Mouse (Mus musculus): ENCODE data around the gene Med13l. TPM values are rescaled to one million over a fixed set of nuclear protein-coding genes. Genes with fewer than 3 reads are reported as not detected.

Med13l gene
- total and polyA plus RNA-seq, 2 experiments from 2014 or later, result 10.5 to 29.5 TPM

- ATAC-seq (ENCODE audit: low FRiP score) (no peak), DNase-seq (ENCODE audit: low spot score) (no peak)
- no peak overlapping the region for H3K27ac ChIP-seq (ENCODE audit: low read depth, low read length)
- no peaks in the 10 kb centered on the region for H3K36me3 ChIP-seq (ENCODE audit: insufficient read depth, low read length)
- H3K9ac ChIP-seq (replicated peaks; ENCODE audit: low read length, poor library complexity, severe bottlenecking), result no peak overlapping the region
- H3K4me3 ChIP-seq (ENCODE audit: low read depth, low read length), result no peak overlapping the region
- H3K9me3 ChIP-seq (ENCODE audit: low read length), result no peaks in the 10 kb centered on the region
- H3K27me3 ChIP-seq (ENCODE audit: insufficient read depth, low read length), result no peaks in the 10 kb centered on the region
- TF ChIP-seq CTCF (IDR thresholded peaks at IDR 0.05), result no peak
- 88% methylated on average over 13 of the region's 13 CpGs for WGBS
- H3K4me1 ChIP-seq (ENCODE audit: insufficient read depth, low read length), result no peaks in the 10 kb centered on the region
- H3K4me2 ChIP-seq (ENCODE audit: low read depth, low read length, poor library complexity, severe bottlenecking), result no peak overlapping the region
These were observed 34.0 kb upstream of the Med13l start for GRCm38 (mm10) chr5:118526504-118526903.

GRCm38 (mm10) chr5:118529241-118529640 lies 31.2 kb upstream of the Med13l start:
- ATAC-seq (ENCODE audit: low FRiP score) (no peak), DNase-seq (ENCODE audit: low spot score) (no peak)
- TF ChIP-seq CTCF (IDR thresholded peaks at IDR 0.05), result no peak

DNA sequence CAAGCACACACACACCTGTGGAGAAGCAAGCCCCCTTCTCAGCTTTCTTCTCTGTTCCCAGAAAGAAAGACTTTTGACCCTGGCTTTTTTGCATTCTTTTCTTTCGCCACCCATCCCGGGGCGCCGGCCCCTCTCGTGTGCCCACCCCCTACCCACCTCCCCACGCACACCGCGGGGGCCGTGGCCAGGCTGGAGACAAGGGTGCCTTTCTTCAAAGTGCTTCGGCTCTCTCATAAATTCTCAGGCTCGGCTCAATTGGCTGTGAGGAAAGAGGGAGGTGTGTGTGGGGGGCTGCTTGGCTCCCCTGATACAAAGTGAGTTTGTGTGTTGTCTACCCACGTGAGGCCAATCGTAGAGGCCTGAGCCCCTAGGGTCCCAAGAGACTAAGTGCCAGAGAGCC lies 28.4 kb upstream of the Med13l start:
- 18% methylated on average over 13 of the region's 13 CpGs for WGBS

More at GRCm38 (mm10) chr5:118529241-118529640, 31.2 kb upstream of the Med13l start:
- no peak overlapping the region for H3K4me2 ChIP-seq (ENCODE audit: low read depth, low read length, poor library complexity, severe bottlenecking)
- no peaks in the 10 kb centered on the region for H3K9me3 ChIP-seq (ENCODE audit: low read length)
- no peaks in the 10 kb centered on the region for H3K36me3 ChIP-seq (ENCODE audit: insufficient read depth, low read length)
- no peak overlapping the region for H3K9ac ChIP-seq (replicated peaks; ENCODE audit: low read length, poor library complexity, severe bottlenecking)
- no peak overlapping the region for H3K27ac ChIP-seq (ENCODE audit: low read depth, low read length)
- H3K4me3 ChIP-seq (ENCODE audit: low read depth, low read length), result no peak overlapping the region
- no peaks in the 10 kb centered on the region for H3K4me1 ChIP-seq (ENCODE audit: insufficient read depth, low read length)
- H3K27me3 ChIP-seq (ENCODE audit: insufficient read depth, low read length), result no peaks in the 10 kb centered on the region
- WGBS, result 15% methylated on average over 7 of the region's 7 CpGs

GRCm38 (mm10) chr5:118532659-118533058 lies 27.8 kb upstream of the Med13l start:
- Histone ChIP-seq H3K4me3 (ENCODE audit: low read depth, low read length) (no peak overlapping the region), H3K9ac (replicated peaks; ENCODE audit: low read length, poor library complexity, severe bottlenecking) (no peak overlapping the region), H3K36me3 (ENCODE audit: insufficient read depth, low read length) (no peaks in the 10 kb centered on the region), H3K9me3 (ENCODE audit: low read length) (no peaks in the 10 kb centered on the region), H3K4me2 (ENCODE audit: low read depth, low read length, poor library complexity, severe bottlenecking) (no peak overlapping the region), H3K27me3 (ENCODE audit: insufficient read depth, low read length) (no peaks in the 10 kb centered on the region), H3K4me1 (ENCODE audit: insufficient read depth, low read length) (no peaks in the 10 kb centered on the region), H3K27ac (ENCODE audit: low read depth, low read length) (no peak overlapping the region)
- TF ChIP-seq CTCF (IDR thresholded peaks at IDR 0.05), result no peak
- DNase-seq (ENCODE audit: low spot score) (no peak), ATAC-seq (ENCODE audit: low FRiP score) (no peak)
- 58% methylated on average over 13 of the region's 15 CpGs for WGBS

More for the DNA sequence above, 28.4 kb upstream of the Med13l start:
- no peak for DNase-seq (ENCODE audit: low spot score)
- no peaks in the 10 kb centered on the region for H3K27me3 ChIP-seq (ENCODE audit: insufficient read depth, low read length)
- H3K4me1 ChIP-seq (ENCODE audit: insufficient read depth, low read length), result no peaks in the 10 kb centered on the region
- H3K4me3 ChIP-seq (ENCODE audit: low read depth, low read length), result no peak overlapping the region
- no peak for TF ChIP-seq CTCF (IDR thresholded peaks at IDR 0.05)
- H3K27ac ChIP-seq (ENCODE audit: low read depth, low read length), result no peak overlapping the region
- H3K9ac ChIP-seq (replicated peaks; ENCODE audit: low read length, poor library complexity, severe bottlenecking), result no peak overlapping the region
- no peaks in the 10 kb centered on the region for H3K36me3 ChIP-seq (ENCODE audit: insufficient read depth, low read length)
- H3K9me3 ChIP-seq (ENCODE audit: low read length), result no peaks in the 10 kb centered on the region
- ATAC-seq (ENCODE audit: low FRiP score), result no peak
- no peak overlapping the region for H3K4me2 ChIP-seq (ENCODE audit: low read depth, low read length, poor library complexity, severe bottlenecking)

DNA sequence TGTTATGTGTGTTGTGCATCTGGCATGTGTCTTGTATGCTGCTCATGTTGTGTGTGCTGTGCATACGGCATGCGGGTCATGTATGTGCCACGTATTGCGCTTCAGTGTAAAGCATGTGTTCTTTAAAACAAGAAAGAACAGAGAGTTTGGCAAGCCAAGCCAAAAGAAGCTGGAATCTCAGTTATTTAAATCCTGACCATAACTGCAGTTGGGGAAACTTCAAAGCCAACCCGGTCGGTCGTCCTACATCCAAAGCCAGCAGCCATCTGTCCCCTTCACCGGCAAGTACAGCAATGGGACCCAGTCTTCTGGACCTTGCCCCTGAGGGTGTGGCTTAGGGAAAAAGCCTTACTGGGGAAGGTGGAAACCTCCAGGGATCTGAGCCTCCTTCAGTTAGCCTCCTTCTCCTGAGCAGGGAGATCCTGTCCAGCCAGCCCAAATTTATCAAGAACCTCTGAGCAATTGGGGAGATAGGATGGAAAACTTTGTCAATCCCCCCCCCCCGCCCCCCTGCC lies 26.0 kb upstream of the Med13l start:
- TF ChIP-seq CTCF (IDR thresholded peaks at IDR 0.05), result no peak
- Histone ChIP-seq H3K36me3 (ENCODE audit: insufficient read depth, low read length) (no peaks in the 10 kb centered on the region), H3K27me3 (ENCODE audit: insufficient read depth, low read length) (no peaks in the 10 kb centered on the region), H3K9me3 (ENCODE audit: low read length) (no peaks in the 10 kb centered on the region), H3K4me2 (ENCODE audit: low read depth, low read length, poor library complexity, severe bottlenecking) (no peak overlapping the region), H3K9ac (replicated peaks; ENCODE audit: low read length, poor library complexity, severe bottlenecking) (no peak overlapping the region), H3K27ac (ENCODE audit: low read depth, low read length) (no peak overlapping the region), H3K4me3 (ENCODE audit: low read depth, low read length) (no peak overlapping the region), H3K4me1 (ENCODE audit: insufficient read depth, low read length) (no peaks in the 10 kb centered on the region)
- WGBS, result 70% methylated on average over 9 of the region's 9 CpGs
- DNase-seq (ENCODE audit: low spot score) (no peak), ATAC-seq (ENCODE audit: low FRiP score) (no peak)

- no peak overlapping the region for H3K27ac ChIP-seq (ENCODE audit: low read depth, low read length)
- no peak overlapping the region for H3K4me2 ChIP-seq (ENCODE audit: low read depth, low read length, poor library complexity, severe bottlenecking)
- no peaks in the 10 kb centered on the region for H3K9me3 ChIP-seq (ENCODE audit: low read length)
- no peak for ATAC-seq (ENCODE audit: low FRiP score)
- no peak overlapping the region for H3K4me3 ChIP-seq (ENCODE audit: low read depth, low read length)
- no peaks in the 10 kb centered on the region for H3K36me3 ChIP-seq (ENCODE audit: insufficient read depth, low read length)
- no peaks in the 10 kb centered on the region for H3K4me1 ChIP-seq (ENCODE audit: insufficient read depth, low read length)
- DNase-seq (ENCODE audit: low spot score), result no peak
- TF ChIP-seq CTCF (IDR thresholded peaks at IDR 0.05), result no peak
- 53% methylated on average over 8 of the region's 8 CpGs for WGBS
- no peaks in the 10 kb centered on the region for H3K27me3 ChIP-seq (ENCODE audit: insufficient read depth, low read length)
- no peak overlapping the region for H3K9ac ChIP-seq (replicated peaks; ENCODE audit: low read length, poor library complexity, severe bottlenecking)
These were observed 25.3 kb upstream of the Med13l start for GRCm38 (mm10) chr5:118535130-118535529.

Measured in midbrain, postnatal 0 days (tissue).